Mouse (Mus musculus) gonadal fat pad, adult 2 months (tissue): Measurements from ENCODE around the gene Itga2b. TPM values are rescaled to one million over a fixed set of nuclear protein-coding genes. Genes with fewer than 3 reads are reported as not detected.

ENCODE experiments used
- DNase-seq: peaks from one replicate; pipeline ENCODE4 v3.0.0-alpha.2; 2012; ENCODE audit warnings: low read depth
- polyA plus RNA-seq: library from polyadenylated mRNA; depleted of rRNA; stranded (reverse); fragments of >200 nt; gene quantifications from 2 replicates; pipeline ENCODE4 v1.2.3, GENCODE M21; 2012

Gene Itga2b
- polyA plus RNA-seq, 1 experiment = 20.6 TPM

- DNase-seq = no peak
These were observed 14.1 kb downstream of the Itga2b start for GRCm38 (mm10) chr11:102455740-102456396.

- DNase-seq = no peak
These were observed 16.8 kb downstream of the Itga2b start for GRCm38 (mm10) chr11:102453131-102453530.

GRCm38 (mm10) chr11:102449043-102450008, 20.6 kb downstream of the Itga2b start:
- no peak for DNase-seq

GRCm38 (mm10) chr11:102448327-102448726, 21.6 kb downstream of the Itga2b start:
- no peak for DNase-seq

- no peak for DNase-seq
These were observed 22.4 kb downstream of the Itga2b start, which contains the start of gene Fam171a2 for GRCm38 (mm10) chr11:102447497-102447896. Gene Fam171a2, minus strand, starts transcription at chr11:102447682.

GRCm38 (mm10) chr11:102446581-102447461, 23.1 kb downstream of the Itga2b start:
- no peak for DNase-seq

- DNase-seq = no peak
These were observed 24.0 kb downstream of the Itga2b start for GRCm38 (mm10) chr11:102445891-102446361.

- no peak for DNase-seq
These were observed 24.5 kb downstream of the Itga2b start for GRCm38 (mm10) chr11:102445264-102445890.

GRCm38 (mm10) chr11:102444781-102445180, 25.1 kb downstream of the Itga2b start:
- no peak for DNase-seq

- DNase-seq = no peak
These were observed 25.6 kb downstream of the Itga2b start for GRCm38 (mm10) chr11:102444321-102444720.

GRCm38 (mm10) chr11:102443740-102444139, 26.2 kb downstream of the Itga2b start:
- DNase-seq = no peak

GRCm38 (mm10) chr11:102442089-102442488, 27.8 kb downstream of the Itga2b start:
- DNase-seq = no peak

GRCm38 (mm10) chr11:102441434-102441833, 28.5 kb downstream of the Itga2b start:
- no peak for DNase-seq

- no peak for DNase-seq
These were observed 29.7 kb downstream of the Itga2b start for GRCm38 (mm10) chr11:102440255-102440654.

- DNase-seq = no peak
These were observed 30.5 kb downstream of the Itga2b start for GRCm38 (mm10) chr11:102439093-102440082.

GRCm38 (mm10) chr11:102438212-102439092, 31.5 kb downstream of the Itga2b start:
- DNase-seq = no peak

- no peak for DNase-seq
These were observed 32.5 kb downstream of the Itga2b start for GRCm38 (mm10) chr11:102437120-102438061.

GRCm38 (mm10) chr11:102436471-102436790, 33.5 kb downstream of the Itga2b start:
- DNase-seq = no peak
